Mouse (Mus musculus) forebrain, embryonic 13.5 days (tissue): ENCODE results near the gene Ttc13. TPM values are rescaled to one million over a fixed set of nuclear protein-coding genes. Genes with fewer than 3 reads are reported as not detected.

ENCODE experiments used
- ATAC-seq: fragments of 200-750 bp; cut with Nextera tagmentation; 2 replicates; pipeline ENCODE4 v1.8.0; 2017
- H3K27ac ChIP-seq: fragments of 300-500 bp; sonication (generic); 2 replicates; pipeline ENCODE4 v1.5.1; 2015; ENCODE audit warnings: inconsistent platforms, mild to moderate bottlenecking, moderate library complexity
- H3K27me3 ChIP-seq: fragments of 300-500 bp; sonication (generic); 2 replicates; pipeline ENCODE4 v1.6.1; 2015; ENCODE audit warnings: mild to moderate bottlenecking, inconsistent platforms
- H3K36me3 ChIP-seq: fragments of 300-500 bp; sonication (generic); 2 replicates; pipeline ENCODE4 v1.6.1; 2015; ENCODE audit warnings: mild to moderate bottlenecking, inconsistent platforms; ENCODE audit not compliant: poor library complexity, severe bottlenecking
- H3K4me1 ChIP-seq: fragments of 300-500 bp; sonication (generic); 2 replicates; pipeline ENCODE4 v1.6.1; 2015; ENCODE audit warnings: inconsistent platforms
- H3K4me2 ChIP-seq: fragments of 300-500 bp; sonication (generic); 2 replicates; pipeline ENCODE4 v1.6.1; 2015; ENCODE audit warnings: inconsistent platforms, mild to moderate bottlenecking, moderate library complexity
- H3K4me3 ChIP-seq: fragments of 300-500 bp; sonication (generic); 2 replicates; pipeline ENCODE4 v1.5.1; 2015; ENCODE audit warnings: mild to moderate bottlenecking, inconsistent platforms
- H3K9ac ChIP-seq: fragments of 300-500 bp; sonication (generic); 2 replicates; pipeline ENCODE4 v1.6.1; 2015; ENCODE audit warnings: mild to moderate bottlenecking, inconsistent platforms
- H3K9me3 ChIP-seq: fragments of 300-500 bp; sonication (generic); replicated peaks from 2 replicates; pipeline ENCODE4 v1.6.1; 2016; ENCODE audit warnings: inconsistent platforms
- WGBS: fragments of 180-500 bp; shearing (Covaris S2); methylation state at CpG from one replicate; pipeline ENCODE4 v1.1.7; 2015; 5-methylcytosine and 5-hydroxymethylcytosine counted together
- polyA plus RNA-seq: library from polyadenylated mRNA; unstranded; fragments of >200 nt; fragmentation: Nextera tagmentation; extraction: Ambion mirVana; gene quantifications from 2 replicates; pipeline ENCODE4 v1.2.1, GENCODE M21; 2015

Gene Ttc13
- polyA plus RNA-seq, 1 experiment from 2014 or later, result 48.4 TPM

DNA sequence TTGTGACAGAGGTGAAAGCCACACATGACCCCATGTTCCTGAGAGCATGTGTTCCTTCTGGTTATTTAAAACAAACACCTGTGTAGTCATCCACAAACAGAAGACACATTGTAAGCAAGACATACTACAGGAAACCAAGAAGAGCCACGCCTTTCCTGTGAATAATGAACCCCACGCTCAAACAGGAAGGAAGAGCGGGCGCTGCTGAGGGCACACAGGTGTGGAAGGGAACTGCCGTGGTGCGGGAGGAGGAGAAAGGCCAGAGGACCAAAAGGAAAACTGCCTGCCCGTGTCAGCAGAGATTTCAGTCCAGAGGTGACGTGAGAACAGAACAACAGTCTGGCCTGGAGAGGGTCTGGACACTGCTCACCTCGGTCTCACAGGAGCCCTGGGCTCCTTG lies 20.8 kb downstream of the Ttc13 start:
- Histone ChIP-seq H3K4me3 (no peak overlapping the region), H3K27me3 (no peaks in the 10 kb centered on the region), H3K36me3 (peaks cover 77% of the 10 kb centered on the region), H3K9me3 (no peaks in the 10 kb centered on the region), H3K9ac (no peak overlapping the region), H3K4me1 (no peaks in the 10 kb centered on the region), H3K4me2 (no peak overlapping the region), H3K27ac (no peak overlapping the region)
- ATAC-seq, result no peak
- WGBS, result 88% methylated on average over 9 of the region's 9 CpGs

DNA sequence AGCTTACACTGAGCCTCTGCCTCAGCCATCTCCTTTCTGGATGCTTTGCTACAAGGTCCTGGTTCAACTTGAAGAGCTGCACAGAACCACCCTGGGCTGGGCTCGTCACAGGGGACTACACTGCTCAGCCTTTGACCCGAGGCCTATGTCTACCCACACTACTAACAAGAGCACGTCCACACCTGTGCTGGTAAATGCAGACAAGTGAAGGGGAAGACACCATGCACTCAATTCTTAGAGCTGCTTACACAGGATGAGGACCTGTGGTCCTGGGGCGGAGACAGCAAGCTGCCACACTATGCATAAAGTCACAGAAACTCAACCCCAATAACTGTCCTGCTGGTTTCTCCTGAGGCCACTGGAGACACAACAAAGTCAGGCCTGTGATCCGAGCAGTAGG lies 21.5 kb downstream of the Ttc13 start:
- Histone ChIP-seq H3K27ac (no peak overlapping the region), H3K4me2 (no peak overlapping the region), H3K36me3 (peaks cover 76% of the 10 kb centered on the region), H3K9me3 (no peaks in the 10 kb centered on the region), H3K4me3 (no peak overlapping the region), H3K4me1 (no peaks in the 10 kb centered on the region), H3K9ac (no peak overlapping the region), H3K27me3 (no peaks in the 10 kb centered on the region)
- WGBS, result 93% methylated on average over 5 of the region's 5 CpGs
- ATAC-seq, result no peak

DNA sequence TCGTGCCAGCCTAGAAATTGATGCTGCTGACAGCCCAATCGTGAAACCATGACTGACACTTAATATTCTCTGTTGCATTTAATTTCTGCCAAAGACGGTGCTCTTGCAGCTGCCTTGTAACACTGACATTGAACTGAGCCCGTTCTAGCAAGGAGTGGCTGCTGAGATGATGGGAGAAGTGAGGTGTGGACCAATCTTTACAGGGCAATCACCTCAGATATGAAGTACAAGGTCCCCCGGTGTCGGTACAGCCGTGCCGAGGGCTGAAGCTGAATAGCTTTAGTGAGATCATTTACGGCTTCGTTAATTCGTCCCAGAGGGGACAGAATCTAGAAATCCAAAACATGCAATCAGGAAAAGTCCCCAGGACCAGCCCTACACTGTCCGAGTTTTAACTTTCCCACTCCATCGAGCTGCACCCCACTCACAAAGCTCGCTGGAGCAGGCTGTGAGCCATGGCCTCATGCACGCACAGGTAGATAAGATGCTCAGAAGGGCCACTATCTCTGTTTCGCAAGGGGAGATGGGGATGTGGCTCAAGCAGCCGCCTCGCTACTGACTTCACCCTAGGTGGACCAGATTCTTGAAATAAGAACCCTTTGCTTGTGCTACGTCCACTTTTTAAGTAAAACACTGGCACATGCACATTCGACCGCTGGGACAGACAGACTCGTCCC lies 26.2 kb downstream of the Ttc13 start:
- Histone ChIP-seq H3K4me3 (no peak overlapping the region), H3K27ac (no peak overlapping the region), H3K36me3 (peaks cover 87% of the 10 kb centered on the region), H3K9ac (no peak overlapping the region), H3K9me3 (no peaks in the 10 kb centered on the region), H3K27me3 (no peaks in the 10 kb centered on the region), H3K4me1 (no peaks in the 10 kb centered on the region), H3K4me2 (no peak overlapping the region)
- 94% methylated on average over 22 of the region's 22 CpGs for WGBS
- ATAC-seq, result no peak

DNA sequence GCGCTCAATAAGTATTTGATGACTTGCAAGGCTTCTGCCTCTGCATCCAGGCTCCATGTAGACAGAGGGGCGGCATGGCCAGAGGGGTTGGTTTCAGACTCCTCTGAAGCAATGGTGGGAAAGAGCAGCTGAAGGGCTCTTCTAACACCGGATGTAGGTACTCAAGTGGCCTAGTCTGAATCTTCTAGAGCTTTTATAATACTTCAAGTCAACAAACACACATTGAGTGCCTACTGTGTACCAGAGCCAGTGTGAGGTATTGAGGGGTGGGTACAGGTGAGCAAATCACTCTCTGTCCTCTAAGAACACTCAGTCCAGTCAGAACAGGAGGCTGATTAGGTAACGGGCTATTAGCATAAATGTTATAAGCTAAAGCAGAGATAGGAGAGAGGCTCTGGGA lies 30.1 kb downstream of the Ttc13 start:
- Histone ChIP-seq H3K4me2 (no peak overlapping the region), H3K36me3 (peaks cover 75% of the 10 kb centered on the region), H3K9ac (no peak overlapping the region), H3K9me3 (no peaks in the 10 kb centered on the region), H3K4me3 (no peak overlapping the region), H3K27me3 (no peaks in the 10 kb centered on the region), H3K4me1 (no peaks in the 10 kb centered on the region), H3K27ac (no peak overlapping the region)
- WGBS, result 93% methylated on average over 4 of the region's 4 CpGs
- no peak for ATAC-seq

DNA sequence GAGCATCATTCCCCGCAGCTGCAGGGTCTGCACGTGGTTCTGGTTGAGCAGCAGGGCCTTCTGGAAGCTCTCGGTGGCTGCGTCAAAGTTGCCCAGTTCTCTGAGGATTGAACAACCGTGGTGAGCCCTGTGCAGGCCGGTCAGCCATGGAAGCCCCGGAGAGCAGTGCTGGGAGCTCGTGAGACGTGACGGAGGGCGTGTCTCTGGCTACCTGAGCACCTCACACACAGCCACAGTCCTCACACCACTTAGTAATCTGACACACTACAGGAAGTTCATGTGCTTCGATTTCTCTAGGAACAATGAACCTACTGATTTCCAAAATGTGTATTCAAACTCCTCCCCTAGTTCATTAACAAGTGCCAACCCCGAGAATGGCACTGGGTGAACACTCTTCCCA lies 32.9 kb downstream of the Ttc13 start:
- ATAC-seq, result no peak
- Histone ChIP-seq H3K9ac (no peak overlapping the region), H3K36me3 (peaks cover 80% of the 10 kb centered on the region), H3K4me3 (no peak overlapping the region), H3K27me3 (no peaks in the 10 kb centered on the region), H3K4me1 (no peaks in the 10 kb centered on the region), H3K27ac (no peak overlapping the region), H3K4me2 (no peak overlapping the region), H3K9me3 (no peaks in the 10 kb centered on the region)
- WGBS, result 95% methylated on average over 13 of the region's 13 CpGs

DNA sequence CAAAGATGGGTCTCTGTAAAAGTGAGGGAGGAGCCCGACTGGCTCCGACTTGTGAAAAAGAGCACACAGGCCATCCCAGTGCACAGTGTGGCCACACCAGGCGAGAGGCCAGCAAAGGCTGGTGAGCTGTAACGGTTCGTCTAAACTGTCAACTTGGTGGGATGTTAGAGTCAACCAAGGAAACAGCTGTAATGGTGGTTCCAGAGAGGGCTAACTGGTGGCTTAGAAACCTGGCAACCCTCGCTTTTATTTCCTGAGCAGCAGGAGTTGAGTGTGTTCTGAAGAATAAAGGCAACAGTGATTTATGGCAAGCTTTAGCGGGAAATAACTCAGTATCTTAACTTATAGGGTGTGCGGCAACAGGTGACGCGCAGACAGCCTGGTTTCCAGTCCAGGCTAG lies 39.6 kb downstream of the Ttc13 start:
- H3K27me3 ChIP-seq, result no peaks in the 10 kb centered on the region
- H3K9me3 ChIP-seq, result no peaks in the 10 kb centered on the region
- peaks cover 88% of the 10 kb centered on the region for H3K36me3 ChIP-seq
- H3K27ac ChIP-seq, result no peak overlapping the region
- WGBS, result 88% methylated on average over 10 of the region's 10 CpGs
- no peak overlapping the region for H3K4me3 ChIP-seq
- peaks cover 2% of the 10 kb centered on the region for H3K4me1 ChIP-seq
- no peak overlapping the region for H3K4me2 ChIP-seq
- ATAC-seq, result no peak
- no peak overlapping the region for H3K9ac ChIP-seq

DNA sequence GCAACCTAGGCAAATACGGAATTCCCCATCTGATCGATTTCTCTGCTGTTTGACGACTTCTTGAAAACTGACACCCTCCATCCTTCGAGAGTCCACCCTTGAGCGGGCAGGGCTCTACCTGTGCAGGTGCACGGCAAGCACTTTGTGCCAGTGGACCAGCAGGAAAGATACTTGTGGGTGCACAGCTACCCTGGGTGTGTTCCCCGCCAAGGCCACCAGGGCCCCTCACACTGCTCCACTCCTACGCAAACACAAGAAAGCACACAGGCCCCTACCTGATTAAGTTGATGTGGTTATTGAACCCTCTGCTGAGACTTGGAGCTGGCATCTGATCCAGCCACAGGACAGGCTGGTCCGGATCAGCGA lies 40.0 kb downstream of the Ttc13 start:
- no peak for ATAC-seq
- Histone ChIP-seq H3K4me2 (no peak overlapping the region), H3K9me3 (no peaks in the 10 kb centered on the region), H3K9ac (no peak overlapping the region), H3K4me3 (no peak overlapping the region), H3K4me1 (peaks cover 4% of the 10 kb centered on the region), H3K27ac (no peak overlapping the region), H3K27me3 (no peaks in the 10 kb centered on the region), H3K36me3 (peaks cover 90% of the 10 kb centered on the region)
- 65% methylated on average over 10 of the region's 10 CpGs for WGBS

DNA sequence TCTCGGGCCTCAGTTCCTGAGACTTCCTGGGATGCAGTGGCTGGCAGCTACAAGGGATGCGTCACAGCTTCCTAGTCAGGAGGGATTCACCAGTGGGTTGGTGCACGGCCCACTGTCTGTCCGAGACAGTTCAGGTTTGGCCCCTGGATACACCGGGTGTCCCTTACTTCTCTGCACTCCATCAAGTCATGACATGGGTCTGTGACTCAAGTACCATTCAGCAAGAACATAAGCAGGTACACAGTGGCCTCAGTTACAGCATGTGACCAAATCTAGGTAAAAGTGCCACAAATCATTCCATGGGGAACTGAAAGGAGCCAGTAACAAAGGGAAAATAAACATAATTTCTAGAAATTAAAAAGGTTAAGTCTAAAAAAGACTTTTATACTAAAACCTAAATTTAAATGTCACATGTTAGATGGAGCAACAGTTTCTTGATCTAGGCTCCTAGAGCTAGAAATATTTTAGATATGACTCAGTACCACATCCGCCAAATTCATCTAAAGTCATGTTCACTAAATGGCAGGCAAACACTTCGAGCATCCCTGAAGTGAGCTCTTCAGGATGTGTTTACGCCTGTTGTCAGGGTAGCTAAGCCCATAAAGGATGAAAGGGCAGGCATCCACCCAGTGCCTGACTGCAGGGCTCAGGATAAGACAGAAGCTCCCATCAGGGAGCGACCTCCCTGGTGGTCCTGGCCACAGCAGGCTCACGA lies 40.5 kb downstream of the Ttc13 start:
- WGBS, result 73% methylated on average over 10 of the region's 10 CpGs
- H3K27me3 ChIP-seq, result no peaks in the 10 kb centered on the region
- ATAC-seq, result no peak

DNA sequence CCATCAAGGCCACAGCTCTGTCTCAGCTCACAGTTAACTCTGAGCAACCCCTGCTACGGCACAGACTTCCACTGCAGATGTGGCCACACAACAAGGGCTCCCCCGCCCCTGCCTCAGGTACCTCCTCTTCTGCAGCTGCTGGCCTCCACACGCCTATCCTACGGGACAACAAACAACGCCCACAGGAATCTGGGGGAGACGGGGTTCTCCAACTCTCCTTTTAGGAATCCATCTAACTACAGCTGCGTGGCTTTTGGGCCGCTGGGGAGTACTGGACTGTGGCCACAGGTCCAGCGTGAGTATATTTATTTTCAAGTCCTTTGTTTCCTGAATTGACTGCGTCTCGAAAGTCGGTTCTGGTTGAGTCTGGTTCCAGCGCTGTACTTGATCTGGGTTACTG lies 43.5 kb downstream of the Ttc13 start:
- H3K36me3 ChIP-seq, result peaks cover 89% of the 10 kb centered on the region
- H3K4me1 ChIP-seq, result peaks cover 4% of the 10 kb centered on the region
- WGBS, result 95% methylated on average over 13 of the region's 13 CpGs
- ATAC-seq, result no peak
- no peak overlapping the region for H3K9ac ChIP-seq
- no peak overlapping the region for H3K4me3 ChIP-seq
- no peaks in the 10 kb centered on the region for H3K9me3 ChIP-seq
- no peak overlapping the region for H3K27ac ChIP-seq
- no peak overlapping the region for H3K4me2 ChIP-seq
- no peaks in the 10 kb centered on the region for H3K27me3 ChIP-seq

More for the DNA sequence above, 40.5 kb downstream of the Ttc13 start:
- Histone ChIP-seq H3K9me3 (no peaks in the 10 kb centered on the region), H3K4me1 (peaks cover 4% of the 10 kb centered on the region), H3K27ac (no peak overlapping the region), H3K9ac (no peak overlapping the region), H3K4me2 (no peak overlapping the region), H3K4me3 (no peak overlapping the region), H3K36me3 (peaks cover 90% of the 10 kb centered on the region)

DNA sequence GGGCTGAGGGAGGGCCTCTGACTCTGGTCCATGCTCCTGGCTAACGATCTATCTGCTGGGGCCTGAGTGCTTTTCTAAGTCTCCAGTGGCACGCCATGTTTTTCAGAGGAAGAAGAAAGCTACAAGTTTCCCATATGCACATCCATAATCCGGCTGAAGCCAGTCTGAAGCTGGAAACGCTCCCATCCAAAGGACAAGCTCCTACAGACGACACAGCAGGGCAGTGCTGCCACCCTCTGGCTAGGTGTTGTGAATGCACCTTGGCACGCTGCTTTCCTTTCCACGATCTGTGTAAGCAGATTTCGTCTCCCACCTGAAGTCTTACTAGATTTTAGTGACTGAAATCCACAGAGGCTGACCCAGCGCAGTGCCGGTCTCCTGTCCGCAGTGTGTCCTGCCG lies 44.3 kb downstream of the Ttc13 start:
- 0 out of 2 replicates have a peak overlapping the region, but pooled peaks have one; percentile 62 for H3K27ac ChIP-seq
- peak overlapping the region; percentile 34; the same call in 1 of the 2 replicates for H3K9ac ChIP-seq

DNA sequence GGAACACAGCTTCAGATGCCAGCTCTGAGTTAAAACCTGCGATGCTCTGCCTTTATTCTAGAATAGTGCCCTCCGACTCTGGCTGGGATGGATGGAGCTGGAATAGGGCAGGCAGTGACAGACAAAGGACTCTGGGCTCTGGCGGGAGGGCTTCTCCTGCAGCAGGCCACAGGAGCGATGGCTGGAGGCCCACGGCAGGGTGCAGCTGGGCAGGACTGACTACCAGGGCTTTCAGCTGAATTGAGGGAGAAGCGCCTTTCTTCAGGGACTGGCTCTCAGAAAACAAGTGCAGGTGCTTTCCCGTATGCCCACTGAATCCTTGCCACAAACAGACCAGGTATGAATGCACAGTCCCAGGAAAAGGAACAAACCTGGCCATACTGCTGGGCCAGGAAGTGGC lies 44.7 kb downstream of the Ttc13 start:
- ATAC-seq, result peak; percentile 41; the same call in 1 of the 2 replicates
- H3K36me3 ChIP-seq, result peaks cover 89% of the 10 kb centered on the region
- H3K9ac ChIP-seq, result peak overlapping the region; percentile 34; the same call in 1 of the 2 replicates

More for the DNA sequence above, 44.3 kb downstream of the Ttc13 start:
- WGBS, result 50% methylated on average over 12 of the region's 12 CpGs
- peak; percentile 92 for ATAC-seq
- Histone ChIP-seq H3K4me2 (no peak overlapping the region), H3K4me3 (no peak overlapping the region), H3K27me3 (no peaks in the 10 kb centered on the region), H3K9me3 (no peaks in the 10 kb centered on the region), H3K4me1 (peaks cover 4% of the 10 kb centered on the region), H3K36me3 (peaks cover 89% of the 10 kb centered on the region)

DNA sequence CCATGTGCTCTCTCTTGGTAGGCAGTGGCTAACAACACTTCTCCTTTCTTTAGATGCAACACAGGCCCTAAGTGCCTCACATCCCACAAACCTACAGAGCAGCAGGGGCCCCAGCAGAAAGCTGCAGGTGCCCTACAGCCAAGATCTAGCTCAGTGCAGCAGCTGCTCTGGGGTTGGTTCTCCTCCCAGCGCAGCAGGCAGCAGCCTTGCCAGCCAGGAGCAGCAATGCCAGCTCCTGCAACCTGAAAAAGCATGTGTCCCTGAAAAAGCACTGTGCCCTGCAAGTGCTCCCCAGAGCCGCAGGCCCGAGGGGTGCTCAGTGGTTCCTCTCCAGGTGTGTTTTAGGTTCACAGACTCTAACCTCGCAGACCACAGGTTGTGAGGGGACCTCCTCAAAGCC lies 45.1 kb downstream of the Ttc13 start:
- H3K36me3 ChIP-seq, result peaks cover 87% of the 10 kb centered on the region
- H3K4me1 ChIP-seq, result peaks cover 4% of the 10 kb centered on the region
- no peaks in the 10 kb centered on the region for H3K9me3 ChIP-seq
- H3K9ac ChIP-seq, result peak overlapping the region; percentile 34; the same call in 1 of the 2 replicates
- H3K4me2 ChIP-seq, result no peak overlapping the region
- no peak overlapping the region for H3K4me3 ChIP-seq
- no peak for ATAC-seq
- WGBS, result 92% methylated on average over 4 of the region's 4 CpGs
- H3K27ac ChIP-seq, result no peak overlapping the region
- H3K27me3 ChIP-seq, result no peaks in the 10 kb centered on the region

More for the DNA sequence above, 44.7 kb downstream of the Ttc13 start:
- Histone ChIP-seq H3K27ac (0 out of 2 replicates have a peak overlapping the region, but pooled peaks have one; percentile 62), H3K4me3 (no peak overlapping the region), H3K4me2 (no peak overlapping the region), H3K4me1 (peaks cover 4% of the 10 kb centered on the region), H3K9me3 (no peaks in the 10 kb centered on the region), H3K27me3 (no peaks in the 10 kb centered on the region)
- WGBS, result 88% methylated on average over 7 of the region's 7 CpGs
